Mouse (Mus musculus) urinary bladder, postnatal 4 days (tissue): Measurements from ENCODE around the gene Zdhhc8.

ENCODE experiments used
- DNase-seq, 2 experiments: peaks; one replicate each; pipeline ENCODE4 v3.0.0; 2021 to 2022; ENCODE audit warnings: low spot score in 2 of 2

Gene Zdhhc8

DNA sequence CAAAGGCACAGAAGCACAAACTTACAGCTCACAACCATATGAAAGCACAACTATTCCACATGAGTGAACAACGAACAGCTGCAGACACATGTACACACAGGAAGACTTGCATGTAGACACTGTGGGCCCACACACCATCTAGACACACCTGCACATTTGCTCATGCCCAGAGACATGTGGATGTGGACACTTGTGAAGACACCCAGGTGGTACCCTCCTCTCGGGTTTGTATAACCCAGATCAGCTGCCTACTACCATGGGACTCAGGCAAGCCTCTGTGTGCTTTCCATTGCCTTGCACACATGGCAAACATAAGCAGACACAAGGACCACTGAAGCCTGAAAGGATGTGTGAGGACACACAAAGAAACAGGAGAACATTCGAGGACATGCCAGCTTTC is 3.9 kb downstream of the Zdhhc8 start:
- no peak for DNase-seq

- no peak for DNase-seq
Observed at GRCm38 (mm10) chr16:18230617-18231016, 4.3 kb downstream of the Zdhhc8 start.

DNA sequence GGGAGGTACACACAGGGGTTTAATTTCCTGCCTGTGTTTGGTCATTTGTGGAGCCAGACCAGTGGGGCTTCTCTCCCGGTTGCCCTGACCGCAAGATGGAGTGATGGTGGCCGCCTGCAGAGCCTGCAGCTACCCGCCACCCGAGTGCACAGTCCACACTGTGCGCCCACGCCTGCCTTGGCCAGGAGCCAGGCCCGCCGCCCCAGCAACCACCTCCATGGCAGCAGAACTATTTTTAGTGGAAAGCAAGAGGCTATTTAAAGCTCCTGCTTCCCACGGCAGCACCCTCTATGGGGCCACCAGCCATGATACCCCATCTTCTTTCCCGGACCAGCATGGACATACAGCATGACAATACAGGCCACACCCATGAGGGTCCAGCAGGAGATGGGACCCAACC is 5.3 kb downstream of the Zdhhc8 start:
- no peak for DNase-seq

- no peak for DNase-seq
Observed at GRCm38 (mm10) chr16:18228856-18229255, 6.1 kb downstream of the Zdhhc8 start.

- DNase-seq = no peak
Observed at GRCm38 (mm10) chr16:18227897-18228422, 7.0 kb downstream of the Zdhhc8 start.

- no peak for DNase-seq
Observed at GRCm38 (mm10) chr16:18227187-18227586, 7.7 kb downstream of the Zdhhc8 start.

- no peak for DNase-seq
Observed at GRCm38 (mm10) chr16:18222188-18222587, 12.7 kb downstream of the Zdhhc8 start.

- no peak for DNase-seq
Observed at GRCm38 (mm10) chr16:18221543-18221898, 13.4 kb downstream of the Zdhhc8 start.

DNA sequence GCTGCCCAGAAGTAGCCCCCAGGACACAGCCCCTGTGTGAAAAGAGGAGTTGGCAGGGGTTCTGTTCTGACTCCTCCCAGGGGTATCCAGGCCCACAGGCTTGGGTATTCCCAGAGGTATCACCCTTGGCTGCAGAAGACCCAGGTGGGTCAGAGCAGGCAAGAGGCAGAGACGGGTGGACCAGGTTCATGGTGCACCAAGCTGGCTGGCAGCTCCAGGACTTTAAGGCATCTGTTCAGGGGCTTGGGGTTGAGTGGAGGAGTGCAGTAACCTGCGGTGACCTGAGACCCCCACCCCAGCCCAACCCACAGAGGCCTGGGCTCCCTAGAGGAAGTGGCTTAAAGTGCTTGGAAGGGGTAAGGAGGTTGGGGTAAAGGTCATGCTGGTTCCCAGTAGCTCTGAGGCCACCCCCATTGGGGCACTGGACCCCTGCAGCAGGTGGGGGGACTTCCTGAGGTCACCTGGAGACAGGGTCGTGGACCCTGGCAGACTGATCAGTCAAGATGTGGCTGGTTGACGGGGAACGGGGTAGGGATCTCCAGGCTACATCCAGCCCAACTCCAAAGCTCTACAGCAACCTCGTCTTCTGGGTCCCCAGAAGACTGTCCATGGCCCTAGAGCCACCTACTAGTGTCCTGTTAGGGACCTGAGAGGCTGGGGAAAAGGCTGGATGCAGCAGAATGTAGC is 13.9 kb downstream of the Zdhhc8 start:
- DNase-seq = no peak

GRCm38 (mm10) chr16:18220001-18220400 is 14.9 kb downstream of the Zdhhc8 start:
- no peak for DNase-seq

DNA sequence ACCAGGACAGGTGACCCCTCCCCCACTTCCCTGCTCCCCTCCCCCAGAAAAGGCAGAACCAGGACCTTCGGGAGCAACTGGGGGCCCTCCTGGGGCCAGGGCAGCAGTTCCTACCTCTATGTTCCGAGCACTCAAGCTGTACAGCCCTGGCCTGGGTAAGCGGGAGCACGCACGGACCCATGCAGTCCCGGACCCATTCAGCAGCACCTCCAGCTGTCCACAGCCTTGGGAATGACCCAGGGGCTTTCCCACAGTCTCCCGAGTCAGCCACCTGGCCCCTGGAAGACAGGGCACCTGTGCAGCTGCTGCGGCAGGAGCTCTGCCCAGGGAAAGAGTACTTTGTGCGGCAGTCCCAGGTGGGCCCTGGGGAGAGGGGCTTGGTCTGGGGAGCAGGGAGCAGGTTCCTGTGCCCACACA is 16.3 kb downstream of the Zdhhc8 start:
- no peak for DNase-seq

GRCm38 (mm10) chr16:18217579-18217978 is 17.4 kb downstream of the Zdhhc8 start, which contains the start of gene Ccdc188:
Gene Ccdc188 (plus strand): TSS chr16:18217879.
- no peak for DNase-seq

GRCm38 (mm10) chr16:18214858-18215257 is 20.1 kb downstream of the Zdhhc8 start:
- DNase-seq = no peak

GRCm38 (mm10) chr16:18213689-18214088 is 21.2 kb downstream of the Zdhhc8 start:
- no peak for DNase-seq

DNA sequence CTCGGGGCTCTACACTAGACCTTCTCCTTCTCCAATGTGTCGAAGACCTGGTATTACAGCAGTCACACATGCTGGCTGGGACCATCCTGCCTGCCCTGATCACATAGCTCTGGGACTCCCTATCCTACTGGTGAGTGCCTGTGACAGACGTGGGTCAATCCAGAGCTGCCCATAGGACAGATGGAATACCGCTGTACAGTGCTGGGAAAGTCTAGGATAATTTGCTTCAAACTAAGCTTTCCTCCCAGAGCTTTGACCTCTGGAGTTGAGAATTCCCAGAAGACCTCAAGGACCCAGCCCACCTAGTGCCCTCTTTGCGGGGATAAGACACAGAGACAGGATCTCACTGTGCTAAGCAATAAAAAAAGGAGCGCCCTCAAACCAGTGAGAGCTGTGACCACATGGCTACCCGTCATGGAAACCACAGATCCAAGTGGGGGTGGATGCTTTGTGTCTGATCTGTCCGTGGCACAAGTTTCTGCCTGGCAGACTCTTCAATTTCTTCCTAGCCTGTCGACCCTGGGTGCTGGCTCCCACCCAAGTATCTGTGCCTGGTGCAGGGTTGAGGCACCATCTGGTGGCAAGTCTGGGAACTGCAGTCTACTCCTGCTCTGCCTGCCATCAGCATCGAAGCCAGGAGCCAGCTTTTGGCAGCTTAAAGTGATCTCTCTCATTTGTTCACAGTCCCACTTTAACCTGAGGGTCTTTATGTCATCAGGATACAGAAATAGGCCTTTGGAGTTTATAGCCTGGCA is 23.3 kb downstream of the Zdhhc8 start:
- peak; percentile 78 to 92 for DNase-seq

DNA sequence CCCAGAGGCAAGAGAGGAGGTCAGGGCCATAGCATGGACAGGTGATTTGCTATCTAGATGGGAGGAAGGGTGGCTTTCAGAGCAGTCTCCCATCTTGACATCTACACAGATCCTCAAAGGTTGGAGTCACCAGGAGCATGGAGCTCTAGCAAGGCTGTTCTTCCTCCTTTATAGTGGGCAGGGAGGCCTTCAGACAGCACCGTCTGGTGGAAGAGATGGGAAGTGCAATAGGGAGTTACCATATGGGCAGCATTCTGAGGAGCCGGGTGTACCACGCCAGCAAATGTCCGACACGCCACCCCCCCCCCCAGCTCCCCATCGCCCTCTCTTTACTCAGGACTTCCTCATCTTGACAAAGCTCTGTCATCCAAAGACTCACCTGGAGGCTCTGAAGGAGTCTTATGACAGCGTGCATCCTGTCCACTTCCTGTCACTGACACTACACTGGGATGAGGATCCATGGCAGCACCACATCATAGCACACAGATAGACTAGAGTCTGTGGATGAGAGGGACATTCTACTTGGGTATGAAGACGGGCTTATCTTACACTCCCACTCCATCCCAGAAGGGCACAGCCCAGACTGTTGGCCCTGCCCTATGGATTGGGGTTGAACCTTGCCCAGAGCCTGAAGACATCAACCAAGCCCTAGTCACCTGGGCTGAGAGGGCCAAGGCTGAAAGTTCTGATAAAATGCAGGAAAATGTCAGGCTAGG is 24.1 kb downstream of the Zdhhc8 start:
- peak in 1 of 2 experiments; percentile 80 for DNase-seq

GRCm38 (mm10) chr16:18203430-18204091 is 31.4 kb downstream of the Zdhhc8 start:
- no peak for DNase-seq

GRCm38 (mm10) chr16:18202061-18202460 is 32.9 kb downstream of the Zdhhc8 start:
- no peak for DNase-seq

DNA sequence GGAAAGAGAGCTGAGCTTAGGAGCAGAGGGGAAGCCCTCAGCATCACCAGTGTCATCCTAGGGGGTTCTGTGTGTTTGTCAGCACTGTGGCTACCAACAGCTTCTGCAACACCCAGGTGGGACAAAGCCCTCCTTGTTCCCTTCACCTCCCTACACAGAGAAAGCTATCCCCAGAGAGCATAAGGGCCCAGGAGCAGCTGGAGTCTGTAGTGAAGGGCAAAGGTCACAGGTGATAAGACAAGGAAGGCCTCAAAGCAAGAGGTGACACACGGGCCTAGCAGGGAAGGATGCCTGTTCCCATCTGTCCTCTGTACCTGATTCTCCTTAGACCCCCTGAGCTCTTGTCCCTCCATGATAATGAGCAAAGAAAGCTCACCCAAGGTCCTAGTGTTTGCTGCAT is 33.3 kb downstream of the Zdhhc8 start:
- no peak for DNase-seq

GRCm38 (mm10) chr16:18200062-18200461 is 34.9 kb downstream of the Zdhhc8 start:
- no peak for DNase-seq

- no peak for DNase-seq
Observed at GRCm38 (mm10) chr16:18198365-18199098, 36.4 kb downstream of the Zdhhc8 start.
